Mouse (Mus musculus): ENCODE measurements around the gene Txk. TPM values are rescaled to one million over a fixed set of nuclear protein-coding genes. Genes with fewer than 3 reads are reported as not detected.

The Txk gene
- polyA plus RNA-seq, 1 experiment from 2014 or later: 2.0 TPM

DNA sequence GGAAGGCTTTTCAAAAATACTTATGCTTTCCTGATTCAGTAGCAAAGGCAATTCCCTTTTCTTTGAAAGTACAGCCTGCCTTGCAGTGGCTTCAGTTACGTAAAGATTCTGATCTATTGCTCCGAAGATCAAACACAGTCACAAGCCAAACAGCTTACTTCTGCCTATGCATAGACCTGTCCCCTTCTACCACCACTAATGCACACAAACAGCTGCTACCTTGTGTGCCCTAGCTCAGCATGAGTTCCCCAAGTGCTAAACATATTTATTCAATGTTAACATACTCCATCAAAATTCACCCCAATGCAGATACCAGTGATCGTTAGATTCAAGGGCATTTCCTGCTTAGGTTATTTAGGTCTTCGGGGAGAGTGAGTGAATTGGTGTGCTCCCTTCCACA is 6.1 kb downstream of the Txk start:
- no peak overlapping the region for H3K9ac ChIP-seq (ENCODE audit: low read length)
- H3K27ac ChIP-seq (ENCODE audit: low read length): no peak overlapping the region
- no peak overlapping the region for H3K4me2 ChIP-seq (ENCODE audit: low read depth, low read length)
- no peaks in the 10 kb centered on the region for H3K36me3 ChIP-seq (ENCODE audit: control insufficient read depth, insufficient read depth)
- no peaks in the 10 kb centered on the region for H3K9me3 ChIP-seq (replicated peaks; ENCODE audit: control insufficient read depth, low read length)
- ATAC-seq (replicated peaks; ENCODE audit: extremely low read depth, insufficient read depth, low FRiP score): no peak
- WGBS: 66% methylated on average over 4 of the region's 4 CpGs
- H3K27me3 ChIP-seq (ENCODE audit: control insufficient read depth, insufficient read depth, low read length): no peaks in the 10 kb centered on the region
- no peak overlapping the region for H3K4me3 ChIP-seq (ENCODE audit: low read length)
- peaks cover 3% of the 10 kb centered on the region; the same call in 1 of the 2 replicates for H3K4me1 ChIP-seq (ENCODE audit: control insufficient read depth, insufficient read depth, low read length)

- H3K9ac ChIP-seq (ENCODE audit: low read length): no peak overlapping the region
- H3K4me1 ChIP-seq (ENCODE audit: control insufficient read depth, insufficient read depth, low read length): peaks cover 3% of the 10 kb centered on the region; the same call in 1 of the 2 replicates
- H3K36me3 ChIP-seq (ENCODE audit: control insufficient read depth, insufficient read depth): no peaks in the 10 kb centered on the region
- no peaks in the 10 kb centered on the region for H3K9me3 ChIP-seq (replicated peaks; ENCODE audit: control insufficient read depth, low read length)
- H3K27me3 ChIP-seq (ENCODE audit: control insufficient read depth, insufficient read depth, low read length): no peaks in the 10 kb centered on the region
- no peak overlapping the region for H3K4me3 ChIP-seq (ENCODE audit: low read length)
- no peak for ATAC-seq (replicated peaks; ENCODE audit: extremely low read depth, insufficient read depth, low FRiP score)
- H3K4me2 ChIP-seq (ENCODE audit: low read depth, low read length): no peak overlapping the region
- 90% methylated on average over 6 of the region's 6 CpGs for WGBS
- H3K27ac ChIP-seq (ENCODE audit: low read length): no peak overlapping the region
Observed at GRCm38 (mm10) chr5:72743103-72743502, 9.5 kb downstream of the Txk start.

DNA sequence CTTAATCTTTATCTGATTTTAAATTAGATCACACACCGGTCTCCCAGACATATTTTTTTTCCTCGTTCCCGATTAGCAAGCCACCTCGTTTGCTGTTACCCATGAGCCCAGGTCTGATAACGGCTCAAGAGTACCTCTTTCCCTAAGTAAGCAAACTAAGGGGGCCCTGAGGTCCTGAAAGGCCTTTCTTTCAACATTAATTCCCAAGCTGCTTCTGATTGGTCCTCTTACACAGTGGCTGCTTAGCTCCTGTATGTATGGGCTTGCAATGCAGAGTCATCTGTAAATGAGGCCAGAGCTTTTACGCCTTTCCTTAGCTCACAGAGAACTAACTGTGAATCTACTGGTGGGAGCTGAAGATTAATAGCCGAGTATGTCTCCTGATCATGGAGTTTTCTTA is 15.7 kb downstream of the Txk start:
- ATAC-seq (replicated peaks; ENCODE audit: extremely low read depth, insufficient read depth, low FRiP score): no peak
- Histone ChIP-seq H3K4me1 (ENCODE audit: control insufficient read depth, insufficient read depth, low read length) (peaks cover 12% of the 10 kb centered on the region), H3K27ac (ENCODE audit: low read length) (no peak overlapping the region), H3K9ac (ENCODE audit: low read length) (no peak overlapping the region), H3K4me2 (ENCODE audit: low read depth, low read length) (no peak overlapping the region), H3K9me3 (replicated peaks; ENCODE audit: control insufficient read depth, low read length) (no peaks in the 10 kb centered on the region), H3K36me3 (ENCODE audit: control insufficient read depth, insufficient read depth) (no peaks in the 10 kb centered on the region), H3K27me3 (ENCODE audit: control insufficient read depth, insufficient read depth, low read length) (no peaks in the 10 kb centered on the region), H3K4me3 (ENCODE audit: low read length) (no peak overlapping the region)
- WGBS: 42% methylated on average over 7 of the region's 7 CpGs

GRCm38 (mm10) chr5:72736437-72736836 is 16.1 kb downstream of the Txk start:
- Histone ChIP-seq H3K9me3 (replicated peaks; ENCODE audit: control insufficient read depth, low read length) (no peaks in the 10 kb centered on the region), H3K4me3 (ENCODE audit: low read length) (no peak overlapping the region), H3K4me1 (ENCODE audit: control insufficient read depth, insufficient read depth, low read length) (peaks cover 12% of the 10 kb centered on the region), H3K9ac (ENCODE audit: low read length) (no peak overlapping the region), H3K4me2 (ENCODE audit: low read depth, low read length) (peak overlapping the region; percentile 35), H3K27me3 (ENCODE audit: control insufficient read depth, insufficient read depth, low read length) (no peaks in the 10 kb centered on the region), H3K36me3 (ENCODE audit: control insufficient read depth, insufficient read depth) (no peaks in the 10 kb centered on the region), H3K27ac (ENCODE audit: low read length) (no peak overlapping the region)
- 25% methylated on average over 8 of the region's 8 CpGs for WGBS
- no peak for ATAC-seq (replicated peaks; ENCODE audit: extremely low read depth, insufficient read depth, low FRiP score)

- H3K4me2 ChIP-seq (ENCODE audit: low read depth, low read length): peak overlapping the region; percentile 35
- H3K4me1 ChIP-seq (ENCODE audit: control insufficient read depth, insufficient read depth, low read length): peaks cover 12% of the 10 kb centered on the region
- 0 out of 2 replicates have a peak overlapping the region, but pooled peaks have one; percentile 15 for H3K9ac ChIP-seq (ENCODE audit: low read length)
- no peak; the same call in 1 of the 2 replicates for ATAC-seq (replicated peaks; ENCODE audit: extremely low read depth, insufficient read depth, low FRiP score)
- no peaks in the 10 kb centered on the region for H3K27me3 ChIP-seq (ENCODE audit: control insufficient read depth, insufficient read depth, low read length)
- no peaks in the 10 kb centered on the region for H3K9me3 ChIP-seq (replicated peaks; ENCODE audit: control insufficient read depth, low read length)
- WGBS: 36% methylated on average over 7 of the region's 7 CpGs
- H3K27ac ChIP-seq (ENCODE audit: low read length): no peak overlapping the region
- H3K4me3 ChIP-seq (ENCODE audit: low read length): no peak overlapping the region
- no peaks in the 10 kb centered on the region for H3K36me3 ChIP-seq (ENCODE audit: control insufficient read depth, insufficient read depth)
Observed at GRCm38 (mm10) chr5:72735763-72736162, 16.8 kb downstream of the Txk start.

DNA sequence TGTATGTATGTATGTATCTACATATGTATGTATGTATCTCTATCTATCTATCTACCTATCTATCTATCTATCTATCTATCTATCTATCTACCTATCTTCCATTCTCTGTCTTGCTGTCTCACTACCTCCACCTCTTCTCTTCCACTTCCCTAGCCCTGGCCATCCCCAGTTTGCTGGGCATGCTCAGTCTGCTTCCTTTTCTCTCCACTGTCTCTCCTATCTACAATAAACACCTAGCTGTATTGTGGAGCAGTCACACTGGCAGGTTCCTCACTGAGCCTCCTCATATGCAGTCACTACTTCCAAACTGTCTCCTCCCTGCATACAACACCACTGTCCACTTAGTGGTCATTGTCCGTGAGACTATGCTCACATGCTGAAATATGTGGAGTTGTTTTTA is 19.7 kb downstream of the Txk start:
- Histone ChIP-seq H3K4me3 (ENCODE audit: low read length) (no peak overlapping the region), H3K36me3 (ENCODE audit: control insufficient read depth, insufficient read depth) (no peaks in the 10 kb centered on the region), H3K9me3 (replicated peaks; ENCODE audit: control insufficient read depth, low read length) (no peaks in the 10 kb centered on the region), H3K9ac (ENCODE audit: low read length) (no peak overlapping the region), H3K27ac (ENCODE audit: low read length) (no peak overlapping the region), H3K4me1 (ENCODE audit: control insufficient read depth, insufficient read depth, low read length) (peaks cover 12% of the 10 kb centered on the region), H3K4me2 (ENCODE audit: low read depth, low read length) (no peak overlapping the region), H3K27me3 (ENCODE audit: control insufficient read depth, insufficient read depth, low read length) (no peaks in the 10 kb centered on the region)
- ATAC-seq (replicated peaks; ENCODE audit: extremely low read depth, insufficient read depth, low FRiP score): no peak
- WGBS: 92% methylated on average over 1 of the region's 1 CpGs

GRCm38 (mm10) chr5:72725404-72725803 is 27.2 kb downstream of the Txk start:
- no peaks in the 10 kb centered on the region for H3K27me3 ChIP-seq (ENCODE audit: control insufficient read depth, insufficient read depth, low read length)
- no peak for ATAC-seq (replicated peaks; ENCODE audit: extremely low read depth, insufficient read depth, low FRiP score)
- no peaks in the 10 kb centered on the region for H3K36me3 ChIP-seq (ENCODE audit: control insufficient read depth, insufficient read depth)
- no peak overlapping the region for H3K27ac ChIP-seq (ENCODE audit: low read length)
- no peak overlapping the region for H3K9ac ChIP-seq (ENCODE audit: low read length)
- no peaks in the 10 kb centered on the region for H3K4me1 ChIP-seq (ENCODE audit: control insufficient read depth, insufficient read depth, low read length)
- no peak overlapping the region for H3K4me3 ChIP-seq (ENCODE audit: low read length)
- WGBS: 76% methylated on average over 3 of the region's 3 CpGs
- H3K9me3 ChIP-seq (replicated peaks; ENCODE audit: control insufficient read depth, low read length): no peaks in the 10 kb centered on the region
- no peak overlapping the region for H3K4me2 ChIP-seq (ENCODE audit: low read depth, low read length)

- Histone ChIP-seq H3K4me3 (ENCODE audit: low read length) (no peak overlapping the region), H3K4me1 (ENCODE audit: control insufficient read depth, insufficient read depth, low read length) (no peaks in the 10 kb centered on the region), H3K36me3 (ENCODE audit: control insufficient read depth, insufficient read depth) (no peaks in the 10 kb centered on the region), H3K4me2 (ENCODE audit: low read depth, low read length) (no peak overlapping the region), H3K9me3 (replicated peaks; ENCODE audit: control insufficient read depth, low read length) (no peaks in the 10 kb centered on the region), H3K27me3 (ENCODE audit: control insufficient read depth, insufficient read depth, low read length) (no peaks in the 10 kb centered on the region), H3K27ac (ENCODE audit: low read length) (no peak overlapping the region), H3K9ac (ENCODE audit: low read length) (no peak overlapping the region)
- whole genome bisulfite sequencing: 21% methylated on average over 2 of the region's 2 CpGs
- no peak for ATAC-seq (replicated peaks; ENCODE audit: extremely low read depth, insufficient read depth, low FRiP score)
Observed at GRCm38 (mm10) chr5:72723429-72723828, 29.1 kb downstream of the Txk start.

DNA sequence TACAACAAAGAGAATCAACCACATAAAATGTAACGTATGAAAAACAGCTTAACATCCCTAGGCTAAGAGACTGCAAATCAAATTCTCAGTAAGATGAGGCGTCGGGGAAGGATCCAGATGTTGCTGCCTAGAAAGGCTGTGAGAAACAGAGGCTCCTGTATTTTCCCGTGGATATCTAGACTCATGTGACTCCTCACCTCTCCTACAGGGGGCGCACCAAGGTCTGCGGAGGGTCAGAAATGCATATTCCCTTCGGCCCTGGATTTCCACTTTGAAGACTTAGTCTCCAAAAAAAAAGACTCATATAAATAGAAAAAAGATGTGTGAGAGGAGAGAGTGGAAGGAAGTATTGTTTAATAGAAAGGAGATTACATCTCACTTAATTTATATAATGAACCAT is 32.0 kb downstream of the Txk start:
- no peak overlapping the region for H3K27ac ChIP-seq (ENCODE audit: low read length)
- H3K4me1 ChIP-seq (ENCODE audit: control insufficient read depth, insufficient read depth, low read length): no peaks in the 10 kb centered on the region
- no peaks in the 10 kb centered on the region for H3K36me3 ChIP-seq (ENCODE audit: control insufficient read depth, insufficient read depth)
- no peak for ATAC-seq (replicated peaks; ENCODE audit: extremely low read depth, insufficient read depth, low FRiP score)
- no peaks in the 10 kb centered on the region for H3K9me3 ChIP-seq (replicated peaks; ENCODE audit: control insufficient read depth, low read length)
- no peak overlapping the region for H3K4me2 ChIP-seq (ENCODE audit: low read depth, low read length)
- H3K4me3 ChIP-seq (ENCODE audit: low read length): no peak overlapping the region
- 57% methylated on average over 7 of the region's 7 CpGs for WGBS
- H3K27me3 ChIP-seq (ENCODE audit: control insufficient read depth, insufficient read depth, low read length): no peaks in the 10 kb centered on the region
- H3K9ac ChIP-seq (ENCODE audit: low read length): no peak overlapping the region

Data from heart, embryonic 16.5 days (tissue).